Mouse (Mus musculus): ENCODE measurements around the gene Gse1.

The Gse1 gene

GRCm38 (mm10) chr8:120517666-120518410, 289.6 kb downstream of the Gse1 start:
- no peak for TF ChIP-seq GATA4 (IDR thresholded peaks at IDR 0.05; ENCODE audit: insufficient replicate concordance, low read length)

GRCm38 (mm10) chr8:120518736-120519534, 290.7 kb downstream of the Gse1 start:
- TF ChIP-seq GATA4 (IDR thresholded peaks at IDR 0.05; ENCODE audit: insufficient replicate concordance, low read length) = no peak

- TF ChIP-seq GATA4 (IDR thresholded peaks at IDR 0.05; ENCODE audit: insufficient replicate concordance, low read length) = no peak
Measured at GRCm38 (mm10) chr8:120520287-120520686, 292.0 kb downstream of the Gse1 start.

- no peak for TF ChIP-seq GATA4 (IDR thresholded peaks at IDR 0.05; ENCODE audit: insufficient replicate concordance, low read length)
Measured at GRCm38 (mm10) chr8:120520707-120521590, 292.7 kb downstream of the Gse1 start.

GRCm38 (mm10) chr8:120521591-120521965, 293.3 kb downstream of the Gse1 start:
- no peak for TF ChIP-seq GATA4 (IDR thresholded peaks at IDR 0.05; ENCODE audit: insufficient replicate concordance, low read length)

GRCm38 (mm10) chr8:120523641-120524040, 295.4 kb downstream of the Gse1 start:
- TF ChIP-seq GATA4 (IDR thresholded peaks at IDR 0.05; ENCODE audit: insufficient replicate concordance, low read length) = no peak

- no peak for TF ChIP-seq GATA4 (IDR thresholded peaks at IDR 0.05; ENCODE audit: insufficient replicate concordance, low read length)
Measured at GRCm38 (mm10) chr8:120525135-120525534, 296.9 kb downstream of the Gse1 start.

GRCm38 (mm10) chr8:120525832-120526231, 297.6 kb downstream of the Gse1 start:
- TF ChIP-seq GATA4 (IDR thresholded peaks at IDR 0.05; ENCODE audit: insufficient replicate concordance, low read length) = no peak

- TF ChIP-seq GATA4 (IDR thresholded peaks at IDR 0.05; ENCODE audit: insufficient replicate concordance, low read length) = no peak
Measured at GRCm38 (mm10) chr8:120526577-120526976, 298.3 kb downstream of the Gse1 start.

- no peak for TF ChIP-seq GATA4 (IDR thresholded peaks at IDR 0.05; ENCODE audit: insufficient replicate concordance, low read length)
Measured at GRCm38 (mm10) chr8:120528332-120528731, 300.1 kb downstream of the Gse1 start.

- no peak for TF ChIP-seq GATA4 (IDR thresholded peaks at IDR 0.05; ENCODE audit: insufficient replicate concordance, low read length)
Measured at GRCm38 (mm10) chr8:120529226-120529625, 301.0 kb downstream of the Gse1 start.

- TF ChIP-seq GATA4 (IDR thresholded peaks at IDR 0.05; ENCODE audit: insufficient replicate concordance, low read length) = no peak
Measured at GRCm38 (mm10) chr8:120530954-120531656, 302.8 kb downstream of the Gse1 start.

- TF ChIP-seq GATA4 (IDR thresholded peaks at IDR 0.05; ENCODE audit: insufficient replicate concordance, low read length) = no peak
Measured at GRCm38 (mm10) chr8:120531775-120532516, 303.7 kb downstream of the Gse1 start.
